Mouse (Mus musculus): ENCODE data around the gene Myzap. TPM values are rescaled to one million over a fixed set of nuclear protein-coding genes. Genes with fewer than 3 reads are reported as not detected.

The Myzap gene
- polyA plus RNA-seq, 1 experiment, result 2.7 TPM

DNA sequence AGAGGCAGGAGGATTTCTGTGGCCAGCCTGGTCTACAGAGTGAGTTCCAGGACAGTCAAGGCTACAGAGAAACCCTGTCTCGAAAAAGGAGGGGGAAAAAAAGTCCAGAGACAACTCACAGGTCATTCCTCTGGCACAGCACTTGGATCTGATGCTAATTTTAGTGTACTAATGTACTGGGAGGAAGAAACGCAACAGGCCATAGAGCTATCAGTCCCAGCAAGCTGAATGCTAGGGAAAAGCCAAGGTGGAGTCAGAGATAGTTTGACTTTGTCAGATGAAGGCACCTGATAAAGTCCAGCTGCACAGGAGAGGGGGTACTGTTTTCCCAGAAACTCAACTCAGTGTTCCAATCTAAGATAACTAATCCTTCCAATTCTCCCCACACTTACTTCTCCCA, 111.9 kb downstream of the Myzap start:
- Histone ChIP-seq H3K9ac (ENCODE audit: low read depth, poor library complexity, severe bottlenecking) (no peak overlapping the region), H3K4me3 (ENCODE audit: low read depth, low read length) (no peak overlapping the region), H3K27ac (ENCODE audit: insufficient read depth, low read length) (no peak overlapping the region), H3K27me3 (ENCODE audit: control insufficient read depth, insufficient read depth, low read length, poor library complexity, severe bottlenecking) (no peaks in the 10 kb centered on the region), H3K4me1 (ENCODE audit: control insufficient read depth, insufficient read depth, low read length) (no peaks in the 10 kb centered on the region), H3K36me3 (ENCODE audit: control insufficient read depth, insufficient read depth, low read length, poor library complexity, severe bottlenecking) (peaks cover 77% of the 10 kb centered on the region), H3K9me3 (replicated peaks; ENCODE audit: control insufficient read depth, insufficient read depth, low read length, poor library complexity, severe bottlenecking) (peaks cover 18% of the 10 kb centered on the region)
- TF ChIP-seq CTCF (IDR thresholded peaks at IDR 0.05; ENCODE audit: low read depth, low read length), result no peak
- no peak for TF ChIP-seq EP300 (IDR thresholded peaks at IDR 0.05; ENCODE audit: insufficient read depth, low read depth, low read length)
- no peak for TF ChIP-seq POLR2A (IDR thresholded peaks at IDR 0.05; ENCODE audit: insufficient read depth, low read length)

DNA sequence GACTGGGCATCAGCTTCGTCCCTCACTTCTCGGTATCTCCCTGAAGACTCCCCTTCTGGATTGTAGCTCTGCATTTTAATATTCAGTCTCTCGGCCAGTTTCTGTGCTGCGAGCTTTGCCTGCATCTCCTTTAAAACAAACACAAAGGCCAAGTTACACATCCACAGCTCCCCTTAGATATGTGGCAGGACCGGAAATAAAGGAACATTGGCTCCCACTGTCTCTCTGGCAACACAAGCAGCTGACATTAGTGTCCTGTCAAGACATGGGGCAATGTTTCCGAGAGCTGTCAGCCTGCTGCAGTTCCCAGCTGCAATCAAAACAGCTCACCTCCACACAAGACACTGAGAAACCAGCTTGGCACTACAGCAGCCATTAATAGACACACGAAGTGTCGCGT, 112.7 kb downstream of the Myzap start:
- H3K4me3 ChIP-seq (ENCODE audit: low read depth, low read length), result no peak overlapping the region
- no peak overlapping the region for H3K27ac ChIP-seq (ENCODE audit: insufficient read depth, low read length)
- peaks cover 18% of the 10 kb centered on the region for H3K9me3 ChIP-seq (replicated peaks; ENCODE audit: control insufficient read depth, insufficient read depth, low read length, poor library complexity, severe bottlenecking)
- TF ChIP-seq EP300 (IDR thresholded peaks at IDR 0.05; ENCODE audit: insufficient read depth, low read depth, low read length), result no peak
- TF ChIP-seq CTCF (IDR thresholded peaks at IDR 0.05; ENCODE audit: low read depth, low read length), result no peak
- TF ChIP-seq POLR2A (IDR thresholded peaks at IDR 0.05; ENCODE audit: insufficient read depth, low read length), result no peak
- H3K27me3 ChIP-seq (ENCODE audit: control insufficient read depth, insufficient read depth, low read length, poor library complexity, severe bottlenecking), result no peaks in the 10 kb centered on the region
- H3K4me1 ChIP-seq (ENCODE audit: control insufficient read depth, insufficient read depth, low read length), result no peaks in the 10 kb centered on the region
- H3K36me3 ChIP-seq (ENCODE audit: control insufficient read depth, insufficient read depth, low read length, poor library complexity, severe bottlenecking), result peaks cover 77% of the 10 kb centered on the region
- no peak overlapping the region for H3K9ac ChIP-seq (ENCODE audit: low read depth, poor library complexity, severe bottlenecking)

DNA sequence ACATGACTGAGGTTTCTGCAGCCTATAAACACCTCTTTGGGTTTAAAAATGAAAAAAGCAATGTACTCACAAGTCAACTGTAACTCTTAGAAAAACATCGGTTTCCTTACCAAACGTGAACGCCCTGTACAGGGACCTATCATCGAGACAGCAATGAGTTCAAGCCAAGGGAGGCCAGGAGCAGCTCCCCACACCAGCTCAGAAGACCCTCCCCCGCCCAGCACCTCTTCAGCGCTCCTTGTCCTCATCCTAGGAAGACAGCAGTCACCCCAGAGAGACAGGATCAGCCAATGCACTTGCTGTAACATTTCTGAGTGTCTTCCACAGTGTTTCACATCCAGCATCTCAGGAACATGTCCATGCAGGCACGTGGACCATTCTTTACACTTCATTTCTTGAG, 113.6 kb downstream of the Myzap start:
- no peak overlapping the region for H3K4me3 ChIP-seq (ENCODE audit: low read depth, low read length)
- H3K9me3 ChIP-seq (replicated peaks; ENCODE audit: control insufficient read depth, insufficient read depth, low read length, poor library complexity, severe bottlenecking), result peaks cover 18% of the 10 kb centered on the region
- no peaks in the 10 kb centered on the region for H3K27me3 ChIP-seq (ENCODE audit: control insufficient read depth, insufficient read depth, low read length, poor library complexity, severe bottlenecking)
- H3K4me1 ChIP-seq (ENCODE audit: control insufficient read depth, insufficient read depth, low read length), result no peaks in the 10 kb centered on the region
- no peak overlapping the region for H3K27ac ChIP-seq (ENCODE audit: insufficient read depth, low read length)
- peaks cover 72% of the 10 kb centered on the region for H3K36me3 ChIP-seq (ENCODE audit: control insufficient read depth, insufficient read depth, low read length, poor library complexity, severe bottlenecking)
- no peak overlapping the region for H3K9ac ChIP-seq (ENCODE audit: low read depth, poor library complexity, severe bottlenecking)
- no peak for TF ChIP-seq CTCF (IDR thresholded peaks at IDR 0.05; ENCODE audit: low read depth, low read length)
- no peak for TF ChIP-seq EP300 (IDR thresholded peaks at IDR 0.05; ENCODE audit: insufficient read depth, low read depth, low read length)
- no peak for TF ChIP-seq POLR2A (IDR thresholded peaks at IDR 0.05; ENCODE audit: insufficient read depth, low read length)

DNA sequence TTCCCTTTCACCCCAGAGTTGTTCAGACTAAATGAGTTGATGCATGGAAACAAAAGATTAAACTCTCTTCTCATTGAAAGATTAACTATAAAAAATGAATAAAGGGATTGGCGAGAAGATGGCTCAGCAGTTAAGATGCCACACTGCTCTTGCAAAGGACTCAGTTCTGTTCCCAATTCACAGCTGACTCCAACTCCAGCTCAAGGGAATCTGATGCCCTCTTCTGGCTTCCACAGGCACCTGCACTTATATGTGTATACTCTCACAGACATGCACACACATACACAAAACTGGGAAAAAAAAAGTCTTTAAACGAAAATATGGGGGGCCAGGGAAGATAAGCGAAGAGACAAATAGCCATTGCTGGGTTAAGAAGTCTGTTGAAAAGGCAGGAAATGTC, 115.6 kb downstream of the Myzap start:
- Histone ChIP-seq H3K27me3 (ENCODE audit: control insufficient read depth, insufficient read depth, low read length, poor library complexity, severe bottlenecking) (no peaks in the 10 kb centered on the region), H3K4me3 (ENCODE audit: low read depth, low read length) (no peak overlapping the region), H3K27ac (ENCODE audit: insufficient read depth, low read length) (no peak overlapping the region), H3K9ac (ENCODE audit: low read depth, poor library complexity, severe bottlenecking) (no peak overlapping the region), H3K9me3 (replicated peaks; ENCODE audit: control insufficient read depth, insufficient read depth, low read length, poor library complexity, severe bottlenecking) (peaks cover 18% of the 10 kb centered on the region), H3K4me1 (ENCODE audit: control insufficient read depth, insufficient read depth, low read length) (no peaks in the 10 kb centered on the region), H3K36me3 (ENCODE audit: control insufficient read depth, insufficient read depth, low read length, poor library complexity, severe bottlenecking) (peaks cover 52% of the 10 kb centered on the region)
- TF ChIP-seq POLR2A (IDR thresholded peaks at IDR 0.05; ENCODE audit: insufficient read depth, low read length), result no peak
- no peak for TF ChIP-seq CTCF (IDR thresholded peaks at IDR 0.05; ENCODE audit: low read depth, low read length)
- no peak for TF ChIP-seq EP300 (IDR thresholded peaks at IDR 0.05; ENCODE audit: insufficient read depth, low read depth, low read length)

- Histone ChIP-seq H3K36me3 (ENCODE audit: control insufficient read depth, insufficient read depth, low read length, poor library complexity, severe bottlenecking) (peaks cover 42% of the 10 kb centered on the region), H3K4me1 (ENCODE audit: control insufficient read depth, insufficient read depth, low read length) (no peaks in the 10 kb centered on the region), H3K27me3 (ENCODE audit: control insufficient read depth, insufficient read depth, low read length, poor library complexity, severe bottlenecking) (no peaks in the 10 kb centered on the region), H3K4me3 (ENCODE audit: low read depth, low read length) (no peak overlapping the region), H3K9ac (ENCODE audit: low read depth, poor library complexity, severe bottlenecking) (no peak overlapping the region), H3K27ac (ENCODE audit: insufficient read depth, low read length) (no peak overlapping the region), H3K9me3 (replicated peaks; ENCODE audit: control insufficient read depth, insufficient read depth, low read length, poor library complexity, severe bottlenecking) (peaks cover 18% of the 10 kb centered on the region)
- TF ChIP-seq CTCF (IDR thresholded peaks at IDR 0.05; ENCODE audit: low read depth, low read length) (no peak), POLR2A (IDR thresholded peaks at IDR 0.05; ENCODE audit: insufficient read depth, low read length) (no peak), EP300 (IDR thresholded peaks at IDR 0.05; ENCODE audit: insufficient read depth, low read depth, low read length) (no peak)
Observed at GRCm38 (mm10) chr9:71475536-71475935, 116.6 kb downstream of the Myzap start.

DNA sequence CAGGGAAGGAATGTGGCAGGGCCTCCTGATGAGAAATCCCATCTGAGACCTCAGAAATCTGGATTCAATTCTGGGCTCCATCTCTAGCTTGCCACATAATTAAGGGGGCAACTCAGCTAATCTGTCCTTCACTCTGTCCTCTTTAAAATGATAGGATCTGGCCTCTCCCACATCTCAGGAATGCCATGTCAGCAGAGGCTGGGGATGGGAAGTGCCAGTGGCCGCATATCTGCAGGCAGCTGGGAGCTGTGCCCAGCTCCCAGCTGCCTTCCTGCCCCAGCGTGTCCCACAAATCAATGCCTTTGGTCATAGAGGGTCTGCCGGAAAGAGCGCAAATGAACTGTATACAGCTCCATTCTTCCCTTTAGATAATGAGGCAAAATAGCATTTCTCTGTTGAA, 124.7 kb downstream of the Myzap start:
- no peaks in the 10 kb centered on the region for H3K36me3 ChIP-seq (ENCODE audit: control insufficient read depth, insufficient read depth, low read length, poor library complexity, severe bottlenecking)
- no peak for TF ChIP-seq EP300 (IDR thresholded peaks at IDR 0.05; ENCODE audit: insufficient read depth, low read depth, low read length)
- H3K9me3 ChIP-seq (replicated peaks; ENCODE audit: control insufficient read depth, insufficient read depth, low read length, poor library complexity, severe bottlenecking), result no peaks in the 10 kb centered on the region
- H3K4me1 ChIP-seq (ENCODE audit: control insufficient read depth, insufficient read depth, low read length), result no peaks in the 10 kb centered on the region
- no peak overlapping the region for H3K27ac ChIP-seq (ENCODE audit: insufficient read depth, low read length)
- H3K9ac ChIP-seq (ENCODE audit: low read depth, poor library complexity, severe bottlenecking), result no peak overlapping the region
- no peaks in the 10 kb centered on the region for H3K27me3 ChIP-seq (ENCODE audit: control insufficient read depth, insufficient read depth, low read length, poor library complexity, severe bottlenecking)
- no peak overlapping the region for H3K4me3 ChIP-seq (ENCODE audit: low read depth, low read length)
